Mouse (Mus musculus): Measurements from ENCODE around the gene Ppil2. TPM values are rescaled to one million over a fixed set of nuclear protein-coding genes. Genes with fewer than 3 reads are reported as not detected.

Gene Ppil2
- 141 TPM for polyA plus RNA-seq (2015; fragmentation: Illumina TruSeq; extraction: RNeasy Lipid Tissue Mini Kit (QIAGEN cat#74804); ENCODE audit: insufficient read depth, low replicate concordance)

GRCm38 (mm10) chr16:17110771-17111743 is at the start of gene Ppil2:
Gene Ppil2 (minus strand): TSS chr16:17111257.

GRCm38 (mm10) chr16:17146772-17147235 is 35.7 kb upstream of the Ppil2 start, which contains the start of gene Ccdc116:
Gene Ccdc116 (minus strand): TSS chr16:17147229.

GRCm38 (mm10) chr16:17144339-17144738 is 33.3 kb upstream of the Ppil2 start, which contains the start of gene Ydjc:
Gene Ydjc (plus strand): TSS chr16:17144621.

DNA sequence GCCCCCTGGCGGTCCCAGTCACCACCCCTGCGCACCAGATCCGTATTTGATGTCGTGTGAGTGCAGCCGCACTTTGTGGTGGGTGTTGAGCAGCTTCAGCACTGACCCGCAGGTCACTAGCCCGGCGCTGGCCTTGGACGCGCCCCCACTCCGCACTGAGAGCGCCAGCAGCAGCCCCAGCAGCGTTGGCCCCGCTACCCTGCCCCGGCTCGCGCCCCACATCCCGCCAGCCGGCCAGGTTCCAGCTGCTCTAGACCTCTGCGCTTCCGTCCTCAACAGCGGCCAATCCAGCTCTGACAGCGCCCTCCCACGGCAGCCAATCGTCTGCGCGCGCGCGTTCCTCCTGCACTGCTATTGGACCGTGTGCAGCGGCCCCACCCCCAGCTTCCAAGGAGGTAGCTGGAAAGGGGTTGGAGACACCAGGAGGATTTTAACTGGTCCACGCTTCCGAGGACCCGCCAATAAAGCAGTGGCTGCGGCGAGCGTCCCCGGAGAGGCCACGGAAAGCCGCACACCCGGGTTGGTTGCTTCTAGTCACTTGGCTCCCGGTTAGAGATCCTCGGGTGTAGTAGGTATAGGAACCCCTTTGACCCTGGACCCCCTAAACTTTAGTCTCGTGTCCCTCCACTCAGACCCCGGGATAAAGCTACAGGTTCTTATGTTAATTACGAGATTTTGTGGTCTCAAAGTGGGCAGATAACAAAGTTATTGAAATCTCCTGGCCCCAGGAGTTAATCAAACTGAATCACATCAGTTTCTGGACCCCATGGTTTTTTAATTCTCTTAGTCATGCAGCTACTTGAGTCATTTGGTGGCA is 21.2 kb upstream of the Ppil2 start, which contains the start of gene Sdf2l1:
TSS of gene Sdf2l1 (minus strand) at position 295 of the 817 bp plus-strand sequence.

GRCm38 (mm10) chr16:17124871-17125520 is 13.9 kb upstream of the Ppil2 start, which contains the start of gene 2610318N02Rik:
Gene 2610318N02Rik (minus strand): TSS chr16:17125167.

GRCm38 (mm10) chr16:17069511-17070443 is 41.3 kb downstream of the Ppil2 start, which contains the start of gene Ypel1:
Gene Ypel1 (plus strand): TSS chr16:17069696.

Other genes starting within 250 kb of the Ppil2 start
- gene Igll1, start 247.3 kb downstream of the Ppil2 start, polyA plus RNA-seq (2015; fragmentation: Illumina TruSeq; extraction: RNeasy Lipid Tissue Mini Kit (QIAGEN cat#74804); ENCODE audit: insufficient read depth, low replicate concordance), result not detected
- 78.8 TPM for gene Top3b, start 240.5 kb downstream of the Ppil2 start, polyA plus RNA-seq (2015; fragmentation: Illumina TruSeq; extraction: RNeasy Lipid Tissue Mini Kit (QIAGEN cat#74804); ENCODE audit: insufficient read depth, low replicate concordance)
- 0.70 TPM for gene Vpreb1, start 240.4 kb downstream of the Ppil2 start, polyA plus RNA-seq (2015; fragmentation: Illumina TruSeq; extraction: RNeasy Lipid Tissue Mini Kit (QIAGEN cat#74804); ENCODE audit: insufficient read depth, low replicate concordance)
- 17.6 TPM for gene Ppm1f, start 214.8 kb downstream of the Ppil2 start, polyA plus RNA-seq (2015; fragmentation: Illumina TruSeq; extraction: RNeasy Lipid Tissue Mini Kit (QIAGEN cat#74804); ENCODE audit: insufficient read depth, low replicate concordance)
- gene Mapk1, start 127.9 kb downstream of the Ppil2 start, polyA plus RNA-seq (2015; fragmentation: Illumina TruSeq; extraction: RNeasy Lipid Tissue Mini Kit (QIAGEN cat#74804); ENCODE audit: insufficient read depth, low replicate concordance), result 218 TPM
- 0.62 TPM for gene Ypel1, start 41.6 kb downstream of the Ppil2 start, polyA plus RNA-seq (2015; fragmentation: Illumina TruSeq; extraction: RNeasy Lipid Tissue Mini Kit (QIAGEN cat#74804); ENCODE audit: insufficient read depth, low replicate concordance)
- 5.1 TPM for gene 2610318N02Rik, start 13.9 kb upstream of the Ppil2 start, polyA plus RNA-seq (2015; fragmentation: Illumina TruSeq; extraction: RNeasy Lipid Tissue Mini Kit (QIAGEN cat#74804); ENCODE audit: insufficient read depth, low replicate concordance)
- 43.7 TPM for gene Sdf2l1, start 21.1 kb upstream of the Ppil2 start, polyA plus RNA-seq (2015; fragmentation: Illumina TruSeq; extraction: RNeasy Lipid Tissue Mini Kit (QIAGEN cat#74804); ENCODE audit: insufficient read depth, low replicate concordance)
- 2.1 TPM for gene Ydjc, start 33.4 kb upstream of the Ppil2 start, polyA plus RNA-seq (2015; fragmentation: Illumina TruSeq; extraction: RNeasy Lipid Tissue Mini Kit (QIAGEN cat#74804); ENCODE audit: insufficient read depth, low replicate concordance)
- gene Ccdc116, start 36.0 kb upstream of the Ppil2 start, polyA plus RNA-seq (2015; fragmentation: Illumina TruSeq; extraction: RNeasy Lipid Tissue Mini Kit (QIAGEN cat#74804); ENCODE audit: insufficient read depth, low replicate concordance), result 1.4 TPM
- gene Ube2l3, start 91.4 kb upstream of the Ppil2 start, polyA plus RNA-seq (2015; fragmentation: Illumina TruSeq; extraction: RNeasy Lipid Tissue Mini Kit (QIAGEN cat#74804); ENCODE audit: insufficient read depth, low replicate concordance), result 194 TPM
- 0.04 TPM for gene Rimbp3, start 97.3 kb upstream of the Ppil2 start, polyA plus RNA-seq (2015; fragmentation: Illumina TruSeq; extraction: RNeasy Lipid Tissue Mini Kit (QIAGEN cat#74804); ENCODE audit: insufficient read depth, low replicate concordance)
- 1.0 TPM for gene Hic2, start 122.3 kb upstream of the Ppil2 start, polyA plus RNA-seq (2015; fragmentation: Illumina TruSeq; extraction: RNeasy Lipid Tissue Mini Kit (QIAGEN cat#74804); ENCODE audit: insufficient read depth, low replicate concordance)
- gene Tmem191c, start 164.8 kb upstream of the Ppil2 start, polyA plus RNA-seq (2015; fragmentation: Illumina TruSeq; extraction: RNeasy Lipid Tissue Mini Kit (QIAGEN cat#74804); ENCODE audit: insufficient read depth, low replicate concordance), result 7.9 TPM
- 0.11 TPM for gene Serpind1, start 220.1 kb upstream of the Ppil2 start, polyA plus RNA-seq (2015; fragmentation: Illumina TruSeq; extraction: RNeasy Lipid Tissue Mini Kit (QIAGEN cat#74804); ENCODE audit: insufficient read depth, low replicate concordance)